Mouse (Mus musculus) right cerebral cortex, postnatal 14 days (tissue): Measurements from ENCODE around the gene Rmnd5b.
A peak's percentile ranks its signal among the peaks of the same experiment; 100 is the strongest.

ENCODE experiments used
- DNase-seq: peaks from one replicate; pipeline ENCODE4 v3.0.0; 2022

The Rmnd5b gene

DNA sequence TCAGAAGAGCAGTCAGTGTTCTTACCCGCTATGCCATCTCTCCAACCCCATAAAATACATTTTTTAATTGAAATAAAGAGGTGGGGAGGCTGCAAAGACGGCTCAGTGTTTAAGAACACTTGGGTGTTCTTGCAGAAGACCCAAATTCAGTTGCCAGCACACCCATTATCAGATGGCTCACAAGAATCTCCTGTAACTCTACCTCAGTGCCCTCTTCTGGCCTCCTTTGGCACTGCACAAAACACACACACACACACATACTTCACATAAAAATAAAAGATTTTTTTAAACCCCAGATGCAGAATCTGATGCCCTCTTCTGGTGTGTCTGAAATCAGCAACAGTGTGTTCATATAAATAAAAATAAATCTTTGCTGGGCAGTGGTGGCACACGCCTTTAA lies 46.9 kb downstream of the Rmnd5b start:
- DNase-seq, result no peak

DNA sequence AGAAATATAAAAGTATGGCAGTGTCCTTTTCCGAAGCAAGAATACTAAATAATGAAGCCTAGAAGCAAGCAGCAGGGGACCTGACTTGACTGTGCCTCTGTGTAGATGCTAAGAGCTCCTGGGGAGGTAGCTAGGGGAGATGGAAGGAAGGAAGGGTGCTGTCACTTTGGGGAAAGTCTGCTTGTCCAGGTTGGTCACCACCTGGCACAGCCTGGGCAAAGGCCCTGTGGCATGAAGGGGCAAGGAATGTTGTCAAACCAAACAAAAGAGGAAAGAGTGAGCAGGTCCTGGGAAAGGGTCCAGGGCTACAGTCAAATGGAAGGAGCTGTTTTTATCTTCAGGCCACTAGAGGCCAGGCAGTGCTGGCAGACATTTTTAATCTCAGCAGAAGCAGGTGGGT lies 48.6 kb downstream of the Rmnd5b start:
- no peak for DNase-seq

DNA sequence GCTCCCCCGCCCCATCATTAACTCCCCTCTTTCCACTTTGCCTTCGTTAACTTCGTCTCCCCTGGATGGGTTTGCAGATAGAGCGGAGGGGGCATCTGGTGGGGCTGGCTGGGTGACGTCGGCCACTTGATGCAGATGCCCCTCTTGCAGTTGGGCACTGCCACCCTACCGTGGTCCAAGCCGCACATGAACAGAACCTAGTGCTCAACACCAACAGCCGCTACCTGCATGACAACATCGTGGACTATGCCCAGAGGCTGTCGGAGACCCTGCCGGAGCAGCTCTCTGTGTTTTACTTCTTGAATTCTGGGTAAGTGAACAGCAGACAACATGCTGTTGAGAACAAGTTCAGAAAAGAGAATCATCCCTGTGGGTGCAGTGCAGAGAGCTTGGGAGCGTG lies 49.3 kb downstream of the Rmnd5b start:
- no peak for DNase-seq

DNA sequence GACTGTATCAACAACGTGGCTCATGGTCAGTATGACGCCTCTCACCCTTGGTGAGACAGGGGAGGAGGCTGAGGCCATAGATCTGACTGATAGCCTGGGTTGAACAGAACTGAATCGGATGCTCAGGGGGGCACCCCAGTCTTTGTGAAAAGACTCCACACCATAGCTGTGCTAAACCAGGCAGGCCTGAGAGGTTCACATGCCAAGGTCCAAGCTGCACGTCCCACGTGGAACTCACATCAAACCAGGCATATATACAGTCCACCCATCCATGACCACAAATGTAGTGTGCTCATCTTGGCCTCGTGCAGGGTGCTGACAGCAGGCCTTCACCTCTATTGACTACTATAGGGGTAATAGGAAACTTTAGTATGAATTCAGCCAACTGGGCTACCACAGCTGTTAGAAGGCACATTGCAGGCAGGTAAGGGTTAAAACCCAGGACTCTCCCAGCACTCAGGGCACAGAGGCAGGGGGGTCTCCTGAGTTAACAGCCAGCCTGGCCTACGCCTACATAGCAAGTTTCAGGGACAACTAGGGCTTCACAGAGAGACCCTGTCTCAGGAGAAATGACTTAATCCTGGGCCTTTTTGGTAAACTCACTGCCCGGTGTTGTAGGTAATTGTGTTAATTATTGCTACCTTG lies 50.0 kb downstream of the Rmnd5b start:
- DNase-seq, result no peak

DNA sequence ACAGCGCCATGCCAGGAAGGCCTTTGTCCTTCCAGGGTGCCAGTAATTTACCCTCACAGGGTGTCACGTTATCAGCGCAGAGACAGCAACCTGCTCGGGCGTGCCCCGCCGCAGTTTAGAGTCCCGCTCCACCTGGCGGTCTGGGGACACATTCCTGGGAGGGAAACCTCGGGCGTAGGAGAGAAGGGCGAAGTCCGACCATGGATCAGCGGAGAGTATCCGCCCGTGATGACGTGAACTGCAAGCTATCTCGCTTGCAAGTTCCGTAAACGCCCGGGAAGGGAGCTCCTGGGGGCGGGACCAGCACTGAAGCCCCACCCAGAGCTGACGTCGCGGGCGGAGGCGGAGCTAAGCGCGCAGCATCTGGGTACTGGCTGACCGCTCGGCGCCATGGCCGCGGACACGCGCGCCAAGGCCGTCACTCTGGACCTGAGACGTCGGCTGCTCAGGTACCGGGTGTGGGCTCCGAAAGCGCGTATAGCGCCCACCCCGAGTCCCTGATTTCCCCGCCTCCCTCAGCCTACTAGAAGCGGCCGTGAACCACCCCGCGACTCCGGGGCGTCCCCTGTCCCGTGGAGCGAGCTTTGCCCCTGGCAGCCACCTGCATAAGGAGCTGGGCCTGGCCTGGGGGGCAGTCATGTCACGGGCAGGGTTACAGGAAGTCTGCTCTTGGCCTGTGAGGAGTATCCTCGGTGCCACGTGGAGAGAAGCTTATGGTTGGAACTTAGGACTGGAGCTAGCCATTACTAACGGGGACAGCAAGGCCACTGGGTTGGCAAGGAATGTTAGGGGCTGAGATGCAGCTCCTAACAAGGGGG lies 51.1 kb downstream of the Rmnd5b start, which contains the start of gene Phykpl:
Phykpl (plus strand) TSS at position 327 of the 818 bp plus-strand sequence.
- peak; percentile 92 for DNase-seq

DNA sequence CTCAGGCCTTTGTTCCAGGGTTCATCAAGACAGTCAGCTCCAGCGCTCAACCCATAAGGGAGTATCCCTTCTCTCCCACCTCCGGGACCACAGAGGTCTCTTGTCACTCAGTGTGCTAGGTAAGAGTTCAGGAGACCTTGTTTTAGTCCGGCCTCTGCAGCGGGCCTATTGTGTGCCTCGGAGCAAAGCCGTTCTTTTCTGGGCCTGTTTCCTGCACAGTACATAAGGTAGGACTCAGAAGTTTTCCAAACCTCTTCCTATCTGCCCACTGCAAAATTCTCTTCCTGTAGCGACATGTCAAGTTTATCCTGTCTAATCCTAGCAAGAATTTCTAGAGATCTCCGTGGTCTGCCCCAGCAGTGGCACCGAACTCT lies 51.7 kb downstream of the Rmnd5b start:
- DNase-seq, result no peak

DNA sequence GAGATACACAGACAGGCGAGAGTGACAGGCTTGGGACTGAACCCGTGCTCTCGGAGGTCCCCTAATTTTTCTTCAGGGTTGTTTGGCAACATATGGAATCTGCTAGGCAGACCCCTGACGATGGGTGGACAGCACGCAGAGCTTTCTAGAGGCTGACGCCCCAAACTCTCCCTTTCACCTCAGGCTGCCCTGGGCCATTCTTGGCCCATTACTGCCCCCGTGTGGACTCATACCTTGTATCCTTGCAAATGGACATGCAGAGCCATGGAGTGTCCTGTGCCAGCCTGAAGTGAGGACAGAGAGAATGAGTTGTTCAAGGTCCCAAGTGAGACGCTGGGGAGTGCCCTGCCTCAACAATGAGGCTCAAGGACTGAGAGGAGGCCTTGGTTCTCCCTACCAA lies 53.0 kb downstream of the Rmnd5b start:
- peak; percentile 68 for DNase-seq

DNA sequence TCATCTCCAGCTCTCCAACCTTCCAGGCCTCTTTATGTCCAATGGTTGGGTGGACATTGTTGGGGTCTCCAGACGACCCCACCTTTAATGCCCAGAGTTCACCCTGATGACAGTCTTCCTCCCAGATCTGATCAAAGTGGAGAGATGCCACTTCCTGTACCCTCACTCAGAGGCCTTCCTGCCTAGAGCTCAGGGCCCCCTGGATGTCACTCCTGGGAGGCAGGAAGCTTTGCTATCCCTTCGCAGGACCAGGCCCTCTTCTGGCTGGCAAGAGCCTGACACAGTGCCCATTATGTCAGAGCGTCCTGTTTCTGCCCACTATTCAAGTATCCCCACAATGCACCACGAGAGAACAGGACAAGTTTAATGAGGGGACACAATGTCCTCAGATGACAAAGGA lies 56.7 kb downstream of the Rmnd5b start:
- no peak for DNase-seq

DNA sequence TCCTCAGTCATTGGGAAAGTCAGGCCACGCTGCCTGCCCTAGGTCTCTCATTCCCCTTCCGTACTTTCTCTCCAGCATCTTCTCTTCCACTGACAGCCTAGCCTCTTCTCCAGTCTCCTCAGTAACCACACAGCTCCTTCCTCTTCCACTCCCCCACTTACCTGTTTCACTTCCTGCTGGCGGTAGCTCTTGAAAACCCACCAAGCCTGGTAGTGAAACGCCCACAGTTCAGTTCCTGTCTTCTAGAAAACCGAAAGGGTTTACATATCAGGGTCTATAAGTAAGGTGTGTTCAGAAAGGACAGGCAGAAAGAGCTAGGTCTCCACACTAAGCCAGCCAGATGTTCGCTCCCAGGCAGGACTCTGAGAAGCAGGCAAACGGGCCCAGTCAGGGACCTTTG lies 58.1 kb downstream of the Rmnd5b start:
- DNase-seq, result no peak

DNA sequence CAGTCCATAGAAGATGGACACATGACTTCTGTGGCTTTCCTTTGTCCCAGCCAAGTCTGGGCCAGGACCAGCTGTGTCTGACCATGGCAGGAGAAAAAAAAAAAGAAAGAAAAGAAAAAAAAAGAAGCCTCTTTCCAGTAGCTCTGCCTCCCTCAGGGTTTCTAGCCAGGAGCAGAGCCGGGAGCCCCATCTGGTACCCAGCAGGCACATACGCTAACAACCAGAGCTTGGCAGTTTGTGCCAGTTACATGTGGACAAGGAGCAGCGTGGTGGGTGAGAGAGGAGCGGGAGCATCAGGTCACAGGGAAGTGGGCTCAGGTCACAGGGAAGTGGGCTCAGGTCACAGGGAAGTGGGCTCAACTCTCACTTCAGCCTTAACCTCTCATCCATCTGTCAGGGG lies 59.2 kb downstream of the Rmnd5b start:
- no peak for DNase-seq
